Mouse (Mus musculus): ENCODE measurements around the gene 2210016F16Rik. TPM values are rescaled to one million over a fixed set of nuclear protein-coding genes. Genes with fewer than 3 reads are reported as not detected.
"Not testable (repeated sequence)": the region's sequence is repeated elsewhere in the genome, so short reads cannot be mapped to it uniquely, and the experiment has no call there.

The 2210016F16Rik gene
- polyA plus RNA-seq, 1 experiment from 2014 or later: 15.4 TPM

DNA sequence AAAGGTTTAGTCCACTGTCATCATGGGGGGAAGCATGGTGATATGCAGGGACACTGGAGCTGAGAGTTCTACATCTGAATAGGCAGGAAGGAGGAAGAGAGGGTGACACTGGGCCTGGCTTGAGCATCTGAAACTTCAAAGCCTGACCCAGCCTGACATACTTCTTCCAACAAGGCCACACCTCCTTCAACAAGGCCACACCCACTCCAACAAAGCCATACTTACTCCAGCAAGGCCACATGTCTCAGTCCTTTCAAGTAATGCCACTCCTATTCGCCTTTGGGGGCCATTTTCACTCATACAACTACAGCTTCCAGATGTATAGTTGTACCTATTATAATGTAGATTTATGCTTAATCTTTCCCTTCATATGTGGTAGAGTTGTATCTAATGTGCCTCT, 17.4 kb downstream of the 2210016F16Rik start:
- no peaks in the 10 kb centered on the region for H3K9me3 ChIP-seq (ENCODE audit: low read length)
- no peak for DNase-seq
- no peaks in the 10 kb centered on the region for H3K36me3 ChIP-seq (replicated peaks; ENCODE audit: insufficient read depth, low read length)
- no peak overlapping the region for H3K4me2 ChIP-seq (ENCODE audit: low read depth, low read length)
- H3K27me3 ChIP-seq (ENCODE audit: insufficient read depth, low read length): no peaks in the 10 kb centered on the region
- TF ChIP-seq CTCF (IDR thresholded peaks at IDR 0.05; ENCODE audit: low read depth) (no peak), EP300 (IDR thresholded peaks at IDR 0.05; ENCODE audit: low read depth) (no peak)
- H3K4me1 ChIP-seq (ENCODE audit: insufficient read depth): no peaks in the 10 kb centered on the region
- no peak for ATAC-seq
- 57% methylated on average over 1 of the region's 1 CpGs for WGBS (ENCODE audit: insufficient replicate concordance)
- H3K9ac ChIP-seq (replicated peaks): no peak overlapping the region
- no peak overlapping the region for H3K27ac ChIP-seq (ENCODE audit: low read depth)
- H3K4me3 ChIP-seq (ENCODE audit: low read depth, low read length): no peak overlapping the region

DNA sequence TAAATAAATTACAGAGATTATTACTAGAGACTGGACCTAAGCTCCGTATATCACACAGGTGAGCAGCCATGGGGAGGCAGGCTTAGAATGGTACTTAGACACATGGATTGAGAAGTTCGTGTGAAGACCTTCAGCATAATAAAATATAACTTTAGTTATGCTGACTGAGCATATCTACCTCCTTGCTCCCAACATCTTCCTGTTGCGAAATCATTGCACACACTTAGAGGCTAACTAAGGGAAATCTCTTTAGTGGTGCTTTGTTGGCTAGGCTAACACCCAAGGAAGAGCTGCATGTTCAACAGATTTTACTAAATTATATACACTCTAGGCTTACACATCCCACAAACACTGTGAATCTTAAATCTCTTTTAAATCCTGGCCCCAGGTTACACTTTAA, 18.7 kb downstream of the 2210016F16Rik start:
- no peaks in the 10 kb centered on the region for H3K27me3 ChIP-seq (ENCODE audit: insufficient read depth, low read length)
- no peak for ATAC-seq
- H3K9ac ChIP-seq (replicated peaks): no peak overlapping the region
- H3K4me2 ChIP-seq (ENCODE audit: low read depth, low read length): no peak overlapping the region
- no peak overlapping the region for H3K27ac ChIP-seq (ENCODE audit: low read depth)
- 64% methylated on average over 3 of the region's 3 CpGs for WGBS (ENCODE audit: insufficient replicate concordance)
- no peaks in the 10 kb centered on the region for H3K4me1 ChIP-seq (ENCODE audit: insufficient read depth)
- no peaks in the 10 kb centered on the region for H3K36me3 ChIP-seq (replicated peaks; ENCODE audit: insufficient read depth, low read length)
- no peak for DNase-seq
- TF ChIP-seq CTCF (IDR thresholded peaks at IDR 0.05; ENCODE audit: low read depth) (no peak), EP300 (IDR thresholded peaks at IDR 0.05; ENCODE audit: low read depth) (no peak)
- H3K9me3 ChIP-seq (ENCODE audit: low read length): no peaks in the 10 kb centered on the region
- no peak overlapping the region for H3K4me3 ChIP-seq (ENCODE audit: low read depth, low read length)

DNA sequence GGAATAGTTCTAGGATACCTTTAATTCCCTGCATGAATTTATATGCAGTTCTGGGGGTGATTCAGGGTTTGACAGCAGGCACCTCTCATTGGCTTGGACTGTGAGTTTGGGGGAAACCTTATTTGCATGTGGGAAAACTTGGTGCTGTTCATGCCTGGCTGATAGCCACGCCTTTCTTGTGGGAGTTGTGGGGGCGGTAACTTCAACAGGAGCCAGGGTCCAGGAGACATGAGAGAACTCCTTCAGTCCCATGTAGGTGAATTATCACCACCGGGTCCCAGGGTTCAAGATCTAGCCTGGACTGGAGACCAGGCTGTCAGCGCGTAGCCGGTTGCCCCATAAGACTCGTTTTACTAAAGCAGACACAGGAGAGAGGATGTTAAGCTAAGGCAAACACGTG, 19.8 kb downstream of the 2210016F16Rik start:
- not testable (repeated sequence) for H3K4me1 ChIP-seq (ENCODE audit: insufficient read depth); H3K9me3 ChIP-seq (ENCODE audit: low read length); H3K27ac ChIP-seq (ENCODE audit: low read depth); H3K4me2 ChIP-seq (ENCODE audit: low read depth, low read length); H3K4me3 ChIP-seq (ENCODE audit: low read depth, low read length); H3K27me3 ChIP-seq (ENCODE audit: insufficient read depth, low read length); ATAC-seq; H3K36me3 ChIP-seq (replicated peaks; ENCODE audit: insufficient read depth, low read length); DNase-seq; H3K9ac ChIP-seq (replicated peaks)
- WGBS (ENCODE audit: insufficient replicate concordance): 80% methylated on average over 8 of the region's 8 CpGs

DNA sequence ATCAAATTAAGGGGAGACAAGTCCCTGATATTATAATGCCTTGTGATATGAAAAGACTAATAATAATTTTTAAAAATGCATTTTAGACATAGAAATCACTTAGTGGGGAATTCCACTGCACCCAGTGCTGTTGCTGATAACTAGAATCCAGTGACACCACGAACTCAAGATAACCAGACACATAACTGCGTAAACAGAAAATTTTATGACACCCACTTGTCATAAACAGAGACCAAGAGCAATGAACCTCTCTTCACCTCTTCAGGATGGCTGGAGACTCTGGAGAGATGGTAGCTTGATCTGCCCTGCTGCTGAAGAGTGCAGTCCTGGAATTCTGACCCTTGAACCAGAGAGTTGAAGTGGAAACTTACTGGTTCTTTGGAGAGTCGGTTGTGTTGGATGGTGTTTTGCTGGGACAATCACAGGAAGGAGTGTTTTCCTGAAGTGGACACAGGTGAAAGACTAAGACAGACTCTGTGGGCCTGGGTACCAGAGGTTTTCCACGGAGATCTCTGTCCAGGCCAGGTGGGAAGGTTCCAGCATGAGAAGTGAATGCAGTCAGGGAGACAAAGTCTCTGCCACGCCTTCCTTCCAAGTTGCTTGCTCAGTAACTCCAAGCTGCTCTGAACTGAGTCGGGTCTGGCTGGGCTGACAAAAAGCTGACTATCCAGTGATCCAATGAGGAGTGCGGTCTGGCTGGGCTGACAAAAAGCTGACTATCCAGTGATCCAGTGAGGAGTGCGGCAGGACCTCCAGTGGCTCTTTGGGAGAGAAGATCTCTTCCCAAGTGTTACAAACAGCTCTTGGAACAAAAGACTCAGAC, 20.5 kb downstream of the 2210016F16Rik start:
- no peak for ATAC-seq
- no peak for DNase-seq

DNA sequence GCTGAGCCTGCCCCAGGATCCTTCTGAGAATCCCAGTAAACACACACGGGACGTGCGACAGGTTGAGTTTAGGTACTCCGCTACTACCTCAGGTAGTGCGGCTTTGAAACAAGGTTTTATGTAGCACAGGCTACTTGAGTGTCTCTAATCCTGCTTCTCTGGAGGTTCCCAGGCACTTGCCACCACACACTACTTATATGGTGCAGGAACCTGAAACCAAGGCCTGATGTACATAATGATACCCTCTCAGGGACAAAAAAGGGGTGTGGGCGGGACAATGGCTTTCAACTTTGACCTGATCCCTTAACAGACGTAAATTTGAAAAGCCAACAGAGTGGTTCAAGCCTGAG, 25.7 kb downstream of the 2210016F16Rik start:
- DNase-seq (no peak), ATAC-seq (peak; percentile 61)
- 11% methylated on average over 7 of the region's 7 CpGs for WGBS (ENCODE audit: insufficient replicate concordance)
- peaks cover 5% of the 10 kb centered on the region for H3K4me1 ChIP-seq (ENCODE audit: insufficient read depth)
- no peaks in the 10 kb centered on the region for H3K9me3 ChIP-seq (ENCODE audit: low read length)
- TF ChIP-seq EP300 (IDR thresholded peaks at IDR 0.05; ENCODE audit: low read depth): no peak
- TF ChIP-seq CTCF (IDR thresholded peaks at IDR 0.05; ENCODE audit: low read depth): no peak
- no peaks in the 10 kb centered on the region for H3K36me3 ChIP-seq (replicated peaks; ENCODE audit: insufficient read depth, low read length)
- peak overlapping the region; percentile 57 for H3K4me3 ChIP-seq (ENCODE audit: low read depth, low read length)
- H3K27me3 ChIP-seq (ENCODE audit: insufficient read depth, low read length): 0 out of 2 replicates have a peak, but pooled peaks cover 6% of the 10 kb centered on the region
- peak overlapping the region; percentile 98 for H3K4me2 ChIP-seq (ENCODE audit: low read depth, low read length)
- peak overlapping the region; percentile 7; the same call in 1 of the 2 replicates for H3K27ac ChIP-seq (ENCODE audit: low read depth)
- no peak overlapping the region for H3K9ac ChIP-seq (replicated peaks)

More for the DNA sequence above, 20.5 kb downstream of the 2210016F16Rik start:
- 60% methylated on average over 8 of the region's 8 CpGs for WGBS (ENCODE audit: insufficient replicate concordance)
- H3K27me3 ChIP-seq (ENCODE audit: insufficient read depth, low read length): no peaks in the 10 kb centered on the region
- H3K4me3 ChIP-seq (ENCODE audit: low read depth, low read length): no peak overlapping the region
- H3K9ac ChIP-seq (replicated peaks): no peak overlapping the region
- H3K36me3 ChIP-seq (replicated peaks; ENCODE audit: insufficient read depth, low read length): no peaks in the 10 kb centered on the region
- H3K4me1 ChIP-seq (ENCODE audit: insufficient read depth): no peaks in the 10 kb centered on the region
- no peak overlapping the region for H3K27ac ChIP-seq (ENCODE audit: low read depth)
- no peak overlapping the region for H3K4me2 ChIP-seq (ENCODE audit: low read depth, low read length)
- TF ChIP-seq EP300 (IDR thresholded peaks at IDR 0.05; ENCODE audit: low read depth) (no peak), CTCF (IDR thresholded peaks at IDR 0.05; ENCODE audit: low read depth) (no peak)
- H3K9me3 ChIP-seq (ENCODE audit: low read length): no peaks in the 10 kb centered on the region

DNA sequence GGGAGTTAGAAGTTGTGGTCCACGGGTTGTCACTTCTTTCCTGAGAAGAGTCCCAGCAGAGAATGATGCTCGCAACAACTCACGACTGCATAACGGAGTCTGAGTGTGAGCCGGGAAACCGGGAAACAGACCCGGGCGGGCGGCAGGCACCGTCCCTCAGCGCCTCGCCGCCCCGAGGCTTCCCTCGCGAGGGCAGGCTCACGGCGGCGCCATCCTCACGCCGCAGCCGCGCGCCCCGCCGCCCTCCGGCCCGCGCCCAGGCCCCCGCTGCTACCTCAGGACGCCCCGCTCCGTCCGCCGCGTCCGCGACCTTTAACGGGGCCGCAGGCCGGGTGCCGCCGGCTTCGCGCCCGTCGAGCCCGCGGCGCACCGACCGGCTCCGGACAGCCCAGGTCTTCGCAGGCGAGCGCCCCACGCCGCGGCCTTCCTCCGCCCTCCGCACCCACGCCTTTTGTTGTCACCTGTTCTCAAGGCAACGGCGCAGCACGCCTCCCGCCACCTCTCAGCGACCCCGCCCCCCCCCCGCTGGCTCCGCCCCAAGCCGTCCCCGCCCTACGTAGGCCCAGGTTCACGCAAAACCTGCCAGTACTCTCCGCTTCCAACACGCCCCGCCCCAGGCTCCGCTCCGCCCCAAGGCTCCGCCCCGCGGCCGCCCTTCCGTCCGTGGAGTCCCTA, 26.3 kb downstream of the 2210016F16Rik start, which contains the start of gene Kif27:
Gene Kif27 (minus strand): TSS at position 494 of the 675 bp plus-strand sequence.
- WGBS (ENCODE audit: insufficient replicate concordance): 6% methylated on average over 66 of the region's 85 CpGs
- H3K9me3 ChIP-seq (ENCODE audit: low read length): no peaks in the 10 kb centered on the region
- DNase-seq (peak; percentile 96), ATAC-seq (peak; percentile 99)
- H3K4me3 ChIP-seq (ENCODE audit: low read depth, low read length): peak within 1 kb of the TSS; percentile 57
- H3K9ac ChIP-seq (replicated peaks): peak within 1 kb of the TSS; percentile 52; the same call in 1 of the 2 replicates
- H3K4me2 ChIP-seq (ENCODE audit: low read depth, low read length): peak within 1 kb of the TSS; percentile 98
- H3K27ac ChIP-seq (ENCODE audit: low read depth): peak within 1 kb of the TSS; percentile 7; the same call in 1 of the 2 replicates
- no peak for TF ChIP-seq CTCF (IDR thresholded peaks at IDR 0.05; ENCODE audit: low read depth)
- no peaks in the 10 kb centered on the region for H3K36me3 ChIP-seq (replicated peaks; ENCODE audit: insufficient read depth, low read length)
- peaks cover 5% of the 10 kb centered on the region for H3K4me1 ChIP-seq (ENCODE audit: insufficient read depth)
- 0 out of 2 replicates have a peak, but pooled peaks cover 6% of the 10 kb centered on the region for H3K27me3 ChIP-seq (ENCODE audit: insufficient read depth, low read length)
